Mouse (Mus musculus) brain, adult 2 months (tissue): Measurements from ENCODE around the gene 4933412E24Rik.

Source experiments
- DNase-seq: peaks from one replicate; pipeline ENCODE4 v3.0.0; 2011; ENCODE audit warnings: low read depth, low spot score

Gene 4933412E24Rik

DNA sequence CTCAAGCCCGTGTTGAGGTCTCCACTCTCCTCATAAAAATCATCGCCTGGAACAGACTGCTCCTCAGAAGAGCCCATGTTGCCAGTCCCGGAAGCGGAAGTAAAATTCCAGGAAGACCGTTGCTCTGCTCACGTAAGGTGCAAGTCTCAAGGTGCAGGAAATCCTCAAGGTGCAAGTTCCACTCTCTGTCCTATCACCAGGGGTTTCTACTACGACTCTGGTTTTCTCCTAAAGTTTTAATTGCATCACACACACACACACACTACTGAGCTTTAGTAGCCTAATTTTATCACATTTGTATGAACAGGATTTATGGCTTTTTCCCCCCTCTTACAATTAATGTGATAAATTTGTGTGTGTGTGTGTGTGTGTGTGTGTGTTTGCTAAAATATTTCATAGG, at the start of gene 4933412E24Rik:
TSS of gene 4933412E24Rik (minus strand) at position 101 of the 400 bp plus-strand sequence.
- DNase-seq = no peak

DNA sequence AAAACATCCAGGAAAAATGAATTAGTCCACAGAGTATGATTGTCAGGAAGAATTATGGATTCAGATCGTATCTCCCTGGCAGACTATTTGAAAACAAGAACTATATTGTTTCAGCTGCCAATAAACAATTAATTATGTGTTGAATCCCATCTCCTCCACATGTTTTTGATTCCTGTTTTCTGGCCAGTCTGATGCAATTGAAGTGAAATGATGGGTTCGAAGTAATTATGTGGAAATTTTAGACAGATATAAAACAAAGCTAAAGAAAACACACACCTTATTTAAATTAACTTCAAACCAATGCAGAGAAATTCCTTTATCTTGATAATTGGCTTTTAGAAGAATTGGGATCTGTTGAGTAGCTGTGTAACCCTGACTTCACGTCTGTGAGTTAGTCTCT, 14.3 kb upstream of the 4933412E24Rik start:
- no peak for DNase-seq

DNA sequence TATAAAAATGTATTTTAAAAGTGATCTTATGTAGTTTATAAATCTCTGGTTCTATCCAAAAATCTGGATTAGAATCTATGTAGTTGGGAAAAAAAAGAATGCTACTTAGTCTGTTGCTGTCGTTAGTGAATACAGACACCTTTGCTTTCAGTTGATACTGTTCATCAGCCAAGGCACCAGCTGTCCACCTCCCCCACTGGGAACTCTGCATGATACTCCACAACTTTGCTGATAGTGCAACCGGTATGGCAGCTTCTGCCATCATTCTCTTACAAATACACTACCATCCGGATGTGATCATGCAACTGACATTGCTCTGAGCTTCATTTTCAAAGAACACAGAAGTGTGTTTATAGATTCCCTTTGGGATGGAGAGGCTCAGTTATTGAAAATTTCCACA, 4.8 kb upstream of the 4933412E24Rik start:
- peak; percentile 29 for DNase-seq

DNA sequence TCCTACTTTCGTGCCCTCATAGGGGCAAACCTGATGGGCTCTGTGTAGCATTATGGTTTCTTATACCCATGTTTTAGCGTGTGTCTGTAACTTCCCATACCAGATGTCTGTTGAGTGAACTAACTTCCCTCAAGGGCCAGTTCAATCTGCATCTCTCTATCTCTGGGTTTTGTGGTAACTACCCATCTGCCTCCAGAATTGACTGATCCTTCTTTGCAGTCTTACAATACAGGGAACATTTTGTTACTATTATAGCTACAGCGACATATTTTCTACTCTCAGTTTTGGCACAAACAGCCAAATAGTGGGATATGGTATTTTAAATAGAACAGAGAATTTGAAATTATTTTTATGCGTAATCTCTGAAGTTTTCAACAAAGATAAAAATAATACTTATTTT, 6.2 kb downstream of the 4933412E24Rik start:
- peak; percentile 41 for DNase-seq

DNA sequence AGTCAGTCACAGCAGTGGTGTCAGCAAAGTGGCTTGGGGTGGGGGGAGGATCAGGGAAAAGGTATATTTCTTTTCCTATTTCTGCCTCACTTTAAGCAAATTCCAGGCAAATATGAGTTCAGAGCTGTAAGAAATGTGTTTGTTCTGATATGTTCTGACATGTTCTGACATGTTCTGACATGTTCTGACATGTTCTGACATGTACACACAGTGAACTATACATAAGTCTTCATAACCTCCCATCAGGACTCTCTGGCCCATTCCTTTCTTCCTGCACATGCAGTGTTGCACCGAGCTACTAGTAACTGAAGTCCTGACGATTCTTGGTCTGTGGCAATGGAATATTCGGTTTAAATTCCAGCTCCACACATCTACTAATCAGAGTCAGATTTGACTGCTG, 6.8 kb downstream of the 4933412E24Rik start:
- no peak for DNase-seq

DNA sequence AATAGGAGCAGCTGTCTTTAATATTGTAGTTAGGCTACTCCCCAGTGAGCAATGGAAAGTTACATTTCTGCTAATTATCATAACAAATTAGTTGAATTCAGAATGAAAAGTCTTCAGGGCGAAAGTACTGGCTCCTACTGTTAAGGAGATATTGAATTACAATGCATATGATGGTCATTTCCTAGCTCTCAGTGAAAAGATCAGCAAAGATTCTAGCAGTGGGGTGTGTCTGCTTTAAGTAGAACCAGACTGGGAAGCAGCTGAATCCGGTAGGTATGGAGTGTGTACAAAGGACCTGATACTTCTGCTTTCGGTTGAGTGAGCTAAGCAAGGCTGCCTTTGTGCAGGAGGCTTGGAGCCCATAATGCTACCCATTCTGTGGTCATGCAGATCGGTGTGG, 32.6 kb downstream of the 4933412E24Rik start:
- no peak for DNase-seq

DNA sequence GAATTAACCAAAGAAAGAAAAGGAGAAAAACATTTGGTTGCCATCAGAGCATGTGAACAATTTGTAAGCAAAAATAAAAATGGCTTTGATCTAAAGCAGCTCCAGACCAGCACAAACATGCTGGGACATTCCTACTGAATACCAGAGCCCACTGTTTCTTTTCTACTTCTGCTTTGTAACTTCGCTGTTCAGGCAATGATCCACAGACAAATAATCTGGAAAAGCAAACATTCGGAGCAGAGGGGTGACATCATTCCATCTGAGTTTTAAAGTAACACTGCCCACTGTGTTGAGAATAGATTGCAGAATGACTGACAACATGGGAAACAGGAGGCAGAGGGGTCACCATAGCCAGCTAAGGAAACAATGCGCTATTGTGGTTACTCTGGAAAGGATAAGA, 41.1 kb downstream of the 4933412E24Rik start:
- no peak for DNase-seq

DNA sequence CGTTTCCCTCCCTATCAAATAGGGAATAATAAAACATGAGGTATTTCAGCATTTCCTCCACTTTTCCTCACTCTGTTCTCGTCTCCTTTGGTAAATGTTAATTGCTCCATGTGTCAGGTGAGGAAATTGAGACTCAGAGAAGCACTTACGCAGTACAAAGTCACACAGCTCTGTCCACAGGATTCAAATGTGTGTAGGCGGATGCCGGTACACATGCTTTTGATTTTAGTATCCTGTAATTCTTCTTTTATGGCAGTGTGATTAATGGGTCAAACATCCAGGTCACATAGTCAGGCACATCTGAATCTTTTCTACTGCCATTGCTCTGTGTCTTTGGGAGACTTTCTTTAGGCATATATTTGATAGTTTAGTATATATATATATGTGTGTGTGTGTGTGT, 41.8 kb downstream of the 4933412E24Rik start:
- no peak for DNase-seq

DNA sequence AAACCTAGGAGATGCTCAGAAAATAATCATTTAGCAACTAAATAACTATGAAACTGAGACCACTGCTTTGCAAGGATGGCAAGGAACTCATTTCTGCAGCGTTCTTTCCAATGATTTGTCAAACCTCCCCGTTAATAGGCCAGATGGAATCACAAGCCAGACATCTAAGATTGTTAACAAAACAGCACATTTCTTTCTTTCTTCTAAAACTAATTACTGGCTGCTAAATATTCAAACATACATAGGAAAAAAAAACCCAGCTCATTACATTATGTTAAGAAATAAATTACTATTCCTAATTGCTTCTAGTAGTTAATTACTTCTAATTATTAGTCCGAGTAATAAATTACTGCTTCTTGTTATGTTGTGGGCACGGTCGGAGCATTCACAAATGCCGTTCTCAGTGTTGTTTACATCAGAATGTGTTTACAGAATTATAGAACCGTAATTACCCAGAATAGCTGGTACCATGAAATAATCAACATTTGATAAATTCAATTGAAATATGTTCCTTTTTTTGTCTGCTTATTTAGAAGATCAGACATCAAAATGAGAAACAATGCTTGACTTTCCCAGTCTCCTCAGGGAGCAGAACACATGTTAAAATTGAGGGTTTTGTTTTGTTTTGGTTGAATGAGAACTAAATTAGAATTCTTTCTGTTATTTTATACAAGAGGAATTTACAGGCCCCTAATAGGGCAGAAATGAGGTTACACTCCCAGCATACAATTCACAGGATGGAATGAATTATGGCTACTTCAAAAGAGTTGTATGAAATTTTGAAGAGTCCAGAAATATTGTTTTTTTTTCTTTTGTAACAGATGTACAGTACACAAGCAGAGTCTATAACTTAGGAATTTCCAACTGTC, 42.5 kb downstream of the 4933412E24Rik start:
- DNase-seq = no peak
